Mouse (Mus musculus) kidney, adult 18-20 months (tissue): ENCODE measurements around the gene Mthfsl.
"Not testable (repeated sequence)": the region's sequence is repeated elsewhere in the genome, so short reads cannot be mapped to it uniquely, and the experiment has no call there.

Experiments
- DNase-seq: peaks from one replicate; pipeline ENCODE4 v3.0.0; 2021

Mthfsl gene

DNA sequence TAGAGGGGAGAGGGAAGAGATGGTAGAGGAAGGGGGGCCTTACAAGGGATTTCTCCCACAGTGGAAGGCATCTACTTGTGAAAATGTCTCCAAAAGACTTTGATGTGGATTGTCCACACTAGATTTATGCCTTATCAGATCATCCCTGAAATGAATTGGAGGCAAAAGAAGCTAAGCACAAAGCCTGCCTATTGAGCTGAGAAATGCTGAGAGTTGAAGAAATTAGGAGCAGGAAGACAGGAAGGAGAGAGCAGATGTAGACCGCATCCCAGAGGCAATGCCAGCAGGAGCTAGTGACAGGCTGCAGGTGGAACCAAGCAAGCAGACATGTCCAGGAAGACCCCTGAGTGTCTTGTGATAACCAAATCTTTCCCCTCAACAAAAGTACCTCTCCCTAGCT is 33.4 kb downstream of the Mthfsl start:
- not testable (repeated sequence) for DNase-seq

DNA sequence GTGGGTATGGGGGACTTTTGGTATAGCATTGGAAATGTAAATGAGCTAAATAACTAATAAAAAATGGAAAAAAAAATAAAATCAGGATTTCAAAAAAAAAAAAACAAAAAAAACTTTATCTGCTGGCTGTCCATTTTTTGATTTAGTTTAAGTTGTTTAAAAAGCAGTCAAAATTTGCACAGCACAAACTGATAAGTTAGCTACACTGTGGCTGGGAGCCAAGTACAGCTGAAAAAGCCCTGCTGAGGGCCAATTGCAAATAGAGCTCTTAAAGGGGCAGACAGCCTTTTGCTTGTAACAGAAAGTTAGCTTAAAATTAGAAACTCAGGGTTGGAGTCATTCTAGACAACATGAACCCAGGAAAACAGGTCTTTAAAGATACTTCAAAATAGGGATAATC is 61.8 kb downstream of the Mthfsl start:
- DNase-seq = not testable (repeated sequence)

DNA sequence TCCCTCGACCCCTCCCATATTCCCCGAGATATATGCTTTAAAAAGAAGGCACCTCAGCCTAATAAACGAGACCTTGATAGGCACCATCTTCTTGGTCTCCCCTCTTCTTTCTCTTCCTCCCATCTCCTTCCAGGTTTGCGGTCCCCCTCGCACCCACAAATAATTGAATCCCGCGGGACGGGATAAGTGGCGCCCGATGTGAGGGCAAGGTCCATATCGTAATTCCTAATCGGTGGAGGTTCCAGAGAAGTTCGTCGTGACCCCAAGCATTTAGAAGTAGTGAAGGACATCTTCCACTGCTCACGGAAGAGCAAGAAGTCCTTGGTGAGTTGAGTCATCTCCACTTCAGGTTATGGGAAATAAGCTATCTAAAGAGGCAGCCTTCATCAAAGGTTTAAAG is 69.4 kb downstream of the Mthfsl start:
- DNase-seq = not testable (repeated sequence)
